Comparison of ENCODE assay signal across 8 mouse cellular contexts in genomic region chr12:89106029-89106733, GRCm38 (mm10).
DNase-seq lines count a peak whose midpoint lies in the region; ATAC-seq and TF ChIP-seq lines count a peak whose summit lies in the region.

No protein-coding gene starts in this region.

- no peaks in the 10 kb centered on the region for H3K9me3 ChIP-seq in embryonic facial prominence, embryonic 12.5 days
- H3K9me3 ChIP-seq in liver, embryonic 14.5 days (ENCODE audit: control insufficient read depth, low read length) = no peaks in the 10 kb centered on the region

- WGBS in embryonic facial prominence, embryonic 12.5 days = 17% methylated on average over 9 of the region's 9 CpGs
- 10% methylated on average over 9 of the region's 9 CpGs for WGBS in liver, embryonic 14.5 days (ENCODE audit: insufficient replicate concordance)

- no peak overlapping the region for H3K27ac ChIP-seq in embryonic facial prominence, embryonic 12.5 days
- H3K27ac ChIP-seq in liver, embryonic 14.5 days = no peak overlapping the region

- peak; percentile 75 for TF ChIP-seq CTCF in liver, embryonic 14.5 days (IDR thresholded peaks at IDR 0.05; ENCODE audit: low read depth)

- no peak overlapping the region for H3K9ac ChIP-seq in embryonic facial prominence, embryonic 12.5 days
- H3K9ac ChIP-seq in liver, embryonic 14.5 days (replicated peaks) = no peak overlapping the region

- no peak overlapping the region for H3K4me3 ChIP-seq in embryonic facial prominence, embryonic 12.5 days
- H3K4me3 ChIP-seq in liver, embryonic 14.5 days (ENCODE audit: insufficient read depth in 1 of 2, low read depth in 2 of 2, low read length in 2 of 2) = no peak overlapping the region

- peak overlapping the region; percentile 22; the same call in 1 of the 2 replicates for H3K4me2 ChIP-seq in embryonic facial prominence, embryonic 12.5 days (replicated peaks)
- H3K4me2 ChIP-seq in liver, embryonic 14.5 days (ENCODE audit: low read depth) = no peak overlapping the region

- peak; percentile 17 for DNase-seq in thymus, postnatal 4 days
- DNase-seq in thymus, adult 18-20 months = no peak
- peak; percentile 29 to 54 for DNase-seq in heart, postnatal 14 days
- DNase-seq in layer of hippocampus, adult 11-12 months (ENCODE audit: low spot score) = peak; percentile 86
- peak in 1 of 3 experiments; percentile 6 for DNase-seq in liver, embryonic 14.5 days (ENCODE audit: low read depth in 3 of 3, low spot score in 3 of 3)
- peak; percentile 3 for DNase-seq in ovary, adult 18-20 months (ENCODE audit: low spot score)

- H3K4me1 ChIP-seq in embryonic facial prominence, embryonic 12.5 days = no peaks in the 10 kb centered on the region
- H3K4me1 ChIP-seq in liver, embryonic 14.5 days (replicated peaks; ENCODE audit: control insufficient read depth in 2 of 2, insufficient read depth in 2 of 2, low read length in 1 of 2) = no peaks in the 10 kb centered on the region

- no peak for TF ChIP-seq EP300 in liver, embryonic 14.5 days (IDR thresholded peaks at IDR 0.05; ENCODE audit: low read depth)

- 0 out of 2 replicates have a peak, but pooled peaks have one; percentile 52 for ATAC-seq in embryonic facial prominence, embryonic 12.5 days (ENCODE audit: insufficient number of reproducible peaks, insufficient read depth, low FRiP score, low TSS enrichment)
- ATAC-seq in liver, embryonic 14.5 days (ENCODE audit: insufficient read depth) = no peak; the same call in 1 of the 2 replicates
- no peak for ATAC-seq in megakaryocyte-erythroid progenitor cell, adult 5-6 weeks (replicated peaks; ENCODE audit: low FRiP score, low TSS enrichment, poor library complexity, severe bottlenecking)

- no peaks in the 10 kb centered on the region for H3K27me3 ChIP-seq in embryonic facial prominence, embryonic 12.5 days
- H3K27me3 ChIP-seq in liver, embryonic 14.5 days (ENCODE audit: control insufficient read depth, insufficient read depth, low read length) = no peaks in the 10 kb centered on the region

- intact Hi-C loops in heart, postnatal 14 days (cut with DNase I) = loop anchor here (2.0 kb wide), 2 partner anchors 113 to 701 kb away; no protein-coding TSS in a partner anchor

- no peaks in the 10 kb centered on the region for H3K36me3 ChIP-seq in embryonic facial prominence, embryonic 12.5 days
- H3K36me3 ChIP-seq in liver, embryonic 14.5 days (replicated peaks; ENCODE audit: control insufficient read depth, insufficient read depth, low read depth) = no peaks in the 10 kb centered on the region

Comparison
In these comparisons a context has a peak if more than half of its experiments do, and no peak if none do; other contexts are left out.
1. DNase-seq: peak in thymus, postnatal 4 days (single experiment), heart, postnatal 14 days (2 of 2), layer of hippocampus, adult 11-12 months (single experiment) and ovary, adult 18-20 months (single experiment); none in thymus, adult 18-20 months (0 of 2).